Mouse (Mus musculus): ENCODE data around the gene Gm45521.

Gm45521 gene

GRCm38 (mm10) chr14:7952610-7953254 lies 4.4 kb upstream of the Gm45521 start:
- DNase-seq (ENCODE audit: extremely low spot score, low spot score), result peak; percentile 19

- DNase-seq (ENCODE audit: extremely low spot score, low spot score), result no peak
Observed at GRCm38 (mm10) chr14:7954071-7954471, 3.0 kb upstream of the Gm45521 start.

DNA sequence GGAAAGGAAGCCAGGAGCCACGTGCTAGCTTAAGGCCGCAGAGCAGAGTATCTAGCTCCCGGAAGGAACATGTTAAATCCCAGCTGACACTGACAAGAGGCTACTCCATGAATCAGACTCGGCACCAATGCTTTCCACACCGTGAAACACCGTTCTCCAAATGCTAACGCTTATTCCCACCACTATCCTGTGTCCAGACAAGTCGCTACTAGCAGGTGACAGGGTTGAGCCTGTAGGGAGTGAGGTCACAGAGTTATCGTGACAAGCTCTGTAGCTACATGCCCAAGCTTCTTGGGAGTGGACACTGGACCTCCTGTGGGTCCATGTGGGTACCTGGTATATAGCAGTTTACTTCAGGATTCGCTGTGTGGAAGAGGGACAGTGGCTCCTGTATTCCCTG lies 661 bp upstream of the Gm45521 start:
- no peak for DNase-seq (ENCODE audit: extremely low spot score, low spot score)

- no peak for DNase-seq (ENCODE audit: extremely low spot score, low spot score)
Observed at GRCm38 (mm10) chr14:7960616-7961015, 3.5 kb downstream of the Gm45521 start.

DNA sequence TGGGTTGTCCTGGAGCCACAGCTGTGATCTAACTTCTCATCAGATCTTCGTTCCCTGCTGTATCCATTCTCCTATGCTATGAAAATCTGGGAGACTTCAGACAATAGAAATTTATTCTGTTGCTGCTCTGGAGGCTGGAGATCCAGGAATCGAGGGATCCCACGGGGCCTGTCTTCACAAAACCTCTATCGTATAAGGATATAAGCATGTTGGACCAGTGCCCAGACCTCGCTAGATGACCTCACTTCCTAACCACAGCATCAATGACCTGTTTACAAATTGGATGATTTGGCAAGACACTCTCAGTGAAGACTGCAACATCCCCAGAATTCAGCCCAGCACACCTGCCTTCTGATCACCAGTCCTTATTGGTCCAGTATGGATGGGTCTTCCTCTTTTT lies 4.6 kb downstream of the Gm45521 start:
- no peak for DNase-seq (ENCODE audit: extremely low spot score, low spot score)

- DNase-seq (ENCODE audit: extremely low spot score, low spot score), result no peak
Observed at GRCm38 (mm10) chr14:7962626-7963025, 5.5 kb downstream of the Gm45521 start.

- DNase-seq (ENCODE audit: extremely low spot score, low spot score), result no peak
Observed at GRCm38 (mm10) chr14:7963160-7963559, 6.1 kb downstream of the Gm45521 start.

- DNase-seq (ENCODE audit: extremely low spot score, low spot score), result peak; percentile 71
Observed at GRCm38 (mm10) chr14:7964219-7964889, 7.3 kb downstream of the Gm45521 start.

- no peak for DNase-seq (ENCODE audit: extremely low spot score, low spot score)
Observed at GRCm38 (mm10) chr14:7971889-7972493, 14.9 kb downstream of the Gm45521 start.

GRCm38 (mm10) chr14:7974643-7975042 lies 17.6 kb downstream of the Gm45521 start:
- DNase-seq (ENCODE audit: extremely low spot score, low spot score), result no peak

GRCm38 (mm10) chr14:7975177-7975576 lies 18.1 kb downstream of the Gm45521 start:
- no peak for DNase-seq (ENCODE audit: extremely low spot score, low spot score)

DNA sequence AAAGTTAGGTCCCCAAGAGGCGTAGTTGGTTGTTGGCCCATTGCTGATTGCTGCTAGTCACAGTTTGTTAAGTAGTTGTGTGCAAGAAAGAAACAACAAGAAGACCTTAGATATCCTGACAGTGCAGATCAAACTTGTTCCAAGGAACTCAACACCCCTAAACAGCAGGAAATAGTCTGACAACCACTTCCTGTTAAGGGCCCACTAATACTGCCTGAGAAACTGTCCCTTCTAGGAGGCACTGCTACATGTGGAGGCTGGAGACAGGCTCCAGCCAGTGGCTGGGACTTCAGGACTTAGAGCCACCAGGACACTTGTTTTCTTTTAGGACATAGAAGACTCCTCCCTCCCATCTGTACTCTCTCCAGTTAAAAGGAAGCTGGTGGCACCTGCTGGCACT lies 20.4 kb downstream of the Gm45521 start:
- DNase-seq (ENCODE audit: extremely low spot score, low spot score), result no peak

DNA sequence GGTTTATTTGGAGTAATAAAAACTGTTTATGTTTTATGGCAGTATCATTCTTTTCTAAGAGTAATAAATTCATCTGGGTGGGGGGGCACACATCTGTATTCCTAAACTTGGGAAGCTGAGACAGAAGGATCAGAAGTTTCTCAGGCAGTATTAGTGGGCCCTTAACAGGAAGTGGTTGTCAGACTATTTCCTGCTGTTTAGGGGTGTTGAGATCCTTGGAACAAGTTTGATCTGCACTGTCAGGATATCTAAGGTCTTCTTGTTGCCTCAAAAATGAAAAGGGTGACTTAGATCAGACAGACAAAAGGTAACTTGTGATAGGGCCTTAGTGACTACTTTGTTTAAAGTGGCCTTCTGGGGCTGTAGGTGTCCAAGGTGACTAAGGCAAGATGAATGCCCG lies 21.1 kb downstream of the Gm45521 start:
- DNase-seq (ENCODE audit: extremely low spot score, low spot score), result no peak

GRCm38 (mm10) chr14:7981226-7981625 lies 24.1 kb downstream of the Gm45521 start:
- no peak for DNase-seq (ENCODE audit: extremely low spot score, low spot score)

DNA sequence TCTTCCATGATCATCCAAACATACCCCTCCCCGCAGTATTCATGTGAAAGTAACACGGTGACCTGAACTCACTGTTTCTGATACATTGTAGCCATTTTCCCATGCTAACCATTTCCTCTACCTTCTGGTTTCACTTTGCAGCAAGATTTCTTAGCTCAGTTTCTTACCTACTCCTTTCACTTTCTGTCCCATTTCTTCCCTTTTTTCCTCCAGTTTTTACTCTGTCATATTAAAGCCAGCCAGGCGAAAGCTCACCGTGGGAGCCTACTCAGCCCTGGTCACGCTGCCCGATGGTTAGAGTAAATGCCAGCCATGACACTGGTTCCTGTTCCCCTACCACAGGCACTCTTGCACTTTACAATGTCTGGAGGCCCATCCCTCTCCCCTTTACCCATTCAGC lies 29.8 kb downstream of the Gm45521 start:
- no peak for DNase-seq (ENCODE audit: extremely low spot score, low spot score)

DNA sequence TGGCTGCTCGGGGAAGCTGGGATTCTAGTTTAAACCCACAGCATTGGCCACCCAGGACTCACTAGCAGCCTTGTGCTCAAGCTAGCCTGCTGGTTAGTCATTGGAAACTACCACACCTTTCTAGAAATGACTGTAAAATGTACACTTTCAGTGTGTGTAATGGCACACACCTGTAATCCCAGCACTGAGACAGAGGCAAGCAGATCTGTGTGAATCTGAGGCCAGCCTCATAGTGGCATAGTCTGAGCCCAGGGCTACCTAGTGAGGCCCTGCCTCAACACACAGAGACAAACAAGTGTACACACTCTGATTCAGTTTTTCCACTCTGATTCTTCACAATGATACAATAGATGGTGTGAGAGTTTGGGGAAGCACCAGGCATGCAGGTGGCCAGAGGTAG lies 32.3 kb downstream of the Gm45521 start:
- no peak for DNase-seq (ENCODE audit: extremely low spot score, low spot score)

DNA sequence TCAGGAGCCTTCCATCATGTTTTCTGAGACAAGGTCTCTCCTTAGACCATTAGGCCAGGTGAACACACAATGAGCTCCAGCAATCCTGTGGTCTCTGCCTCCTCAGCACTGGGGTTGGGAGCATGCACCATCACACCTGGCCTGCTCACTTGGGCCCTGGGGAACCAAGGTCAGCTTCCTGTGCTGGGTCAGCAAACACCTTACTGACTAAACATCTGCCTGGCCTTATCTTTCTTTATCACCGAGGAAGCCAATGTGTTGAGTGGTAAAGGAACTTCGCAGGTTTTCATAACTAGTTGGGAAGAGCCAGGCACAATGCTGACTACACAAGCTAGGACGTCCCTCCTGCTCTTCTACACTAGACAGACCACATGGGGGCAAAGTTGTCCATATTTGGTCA lies 32.9 kb downstream of the Gm45521 start:
- no peak for DNase-seq (ENCODE audit: extremely low spot score, low spot score)

- DNase-seq (ENCODE audit: extremely low spot score, low spot score), result no peak
Observed at GRCm38 (mm10) chr14:7991108-7991776, 34.2 kb downstream of the Gm45521 start.

DNA sequence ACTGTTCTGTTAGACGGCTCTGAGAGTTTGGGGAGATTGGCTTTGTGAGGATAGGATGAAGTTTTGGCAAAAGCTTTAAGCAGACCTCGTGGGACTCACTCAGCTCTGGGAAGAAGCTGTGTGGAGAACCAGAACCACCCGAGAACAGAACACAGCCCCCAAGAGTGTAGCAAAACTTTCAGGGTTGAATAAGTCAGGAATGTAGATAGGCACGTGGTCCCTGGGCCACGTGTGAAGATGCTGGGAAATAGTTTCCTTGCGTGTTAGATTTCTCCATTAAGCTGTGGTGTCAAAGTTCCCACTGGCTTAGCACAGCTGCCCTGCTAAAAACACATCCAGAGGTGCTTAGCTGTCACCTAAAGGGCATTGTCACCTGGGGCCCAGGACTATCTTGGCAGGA lies 35.1 kb downstream of the Gm45521 start:
- no peak for DNase-seq (ENCODE audit: extremely low spot score, low spot score)

DNA sequence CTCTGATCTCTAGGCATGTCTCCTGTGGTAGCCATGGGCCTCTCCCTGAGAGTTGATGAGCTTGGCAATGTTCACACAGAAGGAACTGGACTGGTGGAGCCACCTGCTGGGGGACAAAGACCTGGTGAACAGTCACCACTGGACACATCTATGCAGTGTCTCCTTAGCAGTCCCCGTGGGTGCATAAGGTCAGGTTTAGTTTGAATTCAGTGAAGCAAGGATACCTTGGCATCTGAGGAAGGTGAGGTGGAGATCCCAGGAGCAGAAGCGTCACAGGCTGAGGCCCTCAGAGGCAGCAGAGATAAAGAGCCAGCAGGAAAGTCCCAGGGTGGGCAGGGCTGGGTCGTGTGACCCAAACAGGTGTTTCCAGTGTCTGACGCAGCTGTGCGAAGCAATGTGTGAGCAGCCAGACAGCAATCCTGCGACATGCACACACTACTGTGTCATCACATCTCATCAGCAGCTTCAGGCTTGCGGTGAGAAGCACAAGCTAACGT lies 37.2 kb downstream of the Gm45521 start, which contains the start of gene Dnase1l3:
Gene Dnase1l3 (minus strand): TSS at position 303 of the 497 bp plus-strand sequence.
- DNase-seq (ENCODE audit: extremely low spot score, low spot score), result no peak

DNA sequence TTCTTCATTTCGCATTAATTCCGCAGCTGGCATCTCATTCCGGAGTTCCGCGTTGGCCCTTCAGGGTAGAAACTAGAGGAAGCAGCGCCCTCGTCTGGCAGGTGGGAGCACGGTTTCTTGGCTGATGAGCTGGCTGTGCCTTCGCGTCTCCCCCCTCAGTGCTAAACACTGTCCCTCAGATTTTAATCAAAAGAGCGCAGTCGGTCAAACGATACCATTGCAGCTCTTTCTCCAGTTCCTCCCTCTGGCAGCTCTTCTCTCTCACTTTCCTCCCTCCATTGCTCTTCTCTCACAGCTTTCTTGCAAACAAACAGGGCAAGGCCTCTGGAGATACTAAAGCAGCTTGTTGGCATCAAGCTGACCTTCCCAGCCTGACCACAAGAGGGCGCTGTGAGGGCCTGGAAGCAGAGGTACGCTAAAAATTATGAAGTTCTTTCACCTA lies 40.2 kb downstream of the Gm45521 start:
- peak; percentile 92 for DNase-seq (ENCODE audit: extremely low spot score, low spot score)

DNA sequence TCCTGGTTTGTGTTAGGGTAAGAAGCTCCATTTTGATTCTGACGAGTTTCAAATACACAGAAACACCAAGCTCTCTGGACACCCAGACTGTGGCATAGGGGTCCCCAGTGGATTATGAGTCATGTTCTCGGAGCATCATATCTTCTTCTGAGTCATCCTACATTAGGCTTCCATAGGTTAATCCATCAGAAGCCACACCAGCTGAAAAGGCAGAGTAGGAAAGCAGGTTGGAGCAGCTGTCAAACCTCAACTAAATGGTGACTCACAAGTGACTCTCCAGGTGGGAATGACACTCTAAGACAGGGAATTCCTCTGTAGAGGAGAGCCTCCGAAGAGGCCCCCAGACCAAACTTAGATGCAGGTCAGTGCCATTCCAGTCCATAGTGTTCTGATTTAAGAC lies 41.9 kb downstream of the Gm45521 start:
- no peak for DNase-seq (ENCODE audit: extremely low spot score, low spot score)

Data from neural tube, embryonic 10.5 days (tissue).